Mouse (Mus musculus) cerebellum, postnatal 4 days (tissue): ENCODE measurements around the gene Smad9.
A peak's percentile ranks its signal among the peaks of the same experiment; 100 is the strongest.

Experiments
- DNase-seq, 2 experiments: peaks; one replicate each; pipeline ENCODE4 v3.0.0; 2022; ENCODE audit warnings: low spot score in 2 of 2, mixed read lengths in 1 of 2

The Smad9 gene

GRCm38 (mm10) chr3:54755145-54756041 lies at the start of gene Smad9:
Smad9 (plus strand) TSS chr3:54755582.
- peak; percentile 33 to 58 for DNase-seq

- DNase-seq, result no peak
These were observed 46.4 kb upstream of the Smad9 start for GRCm38 (mm10) chr3:54708972-54709371.

- DNase-seq, result no peak
These were observed 41.1 kb upstream of the Smad9 start, which contains the start of gene Gm21958 for GRCm38 (mm10) chr3:54714253-54714652. Gm21958 (minus strand) TSS chr3:54714353.

- no peak for DNase-seq
These were observed 39.9 kb upstream of the Smad9 start for GRCm38 (mm10) chr3:54715461-54715860.

GRCm38 (mm10) chr3:54717348-54717747 lies 38.0 kb upstream of the Smad9 start:
- no peak for DNase-seq

GRCm38 (mm10) chr3:54718947-54719346 lies 36.4 kb upstream of the Smad9 start:
- DNase-seq, result no peak

- no peak for DNase-seq
These were observed 31.5 kb upstream of the Smad9 start for GRCm38 (mm10) chr3:54723741-54724500.

GRCm38 (mm10) chr3:54725344-54725743 lies 30.0 kb upstream of the Smad9 start:
- DNase-seq, result no peak

GRCm38 (mm10) chr3:54727588-54727987 lies 27.8 kb upstream of the Smad9 start:
- DNase-seq, result no peak

- no peak for DNase-seq
These were observed 27.3 kb upstream of the Smad9 start for GRCm38 (mm10) chr3:54728100-54728499.

GRCm38 (mm10) chr3:54731626-54732150 lies 23.7 kb upstream of the Smad9 start:
- DNase-seq, result no peak

GRCm38 (mm10) chr3:54732371-54732770 lies 23.0 kb upstream of the Smad9 start:
- DNase-seq, result no peak

GRCm38 (mm10) chr3:54734411-54735246 lies 20.8 kb upstream of the Smad9 start:
- DNase-seq, result peak; percentile 91 to 93

GRCm38 (mm10) chr3:54735247-54736046 lies 19.9 kb upstream of the Smad9 start, which contains the start of the genes Exosc8 and Alg5:
Exosc8 (minus strand) TSS chr3:54735393.
Alg5 (plus strand) TSS chr3:54735539.
- peak; percentile 95 to 99 for DNase-seq

GRCm38 (mm10) chr3:54736101-54736927 lies 19.1 kb upstream of the Smad9 start:
- DNase-seq, result peak in 1 of 2 experiments; percentile 10

GRCm38 (mm10) chr3:54737317-54737716 lies 18.1 kb upstream of the Smad9 start:
- no peak for DNase-seq

GRCm38 (mm10) chr3:54741965-54742364 lies 13.4 kb upstream of the Smad9 start:
- DNase-seq, result no peak

GRCm38 (mm10) chr3:54745799-54746198 lies 9.6 kb upstream of the Smad9 start:
- peak in 1 of 2 experiments; percentile 30 for DNase-seq

GRCm38 (mm10) chr3:54753411-54753810 lies 2.0 kb upstream of the Smad9 start:
- DNase-seq, result no peak
